Mouse (Mus musculus): Measurements from ENCODE around the gene Nfx1. TPM values are rescaled to one million over a fixed set of nuclear protein-coding genes. Genes with fewer than 3 reads are reported as not detected.

Gene Nfx1
- total RNA-seq, 2 experiments from 2014 or later: 60.0 to 66.7 TPM

DNA sequence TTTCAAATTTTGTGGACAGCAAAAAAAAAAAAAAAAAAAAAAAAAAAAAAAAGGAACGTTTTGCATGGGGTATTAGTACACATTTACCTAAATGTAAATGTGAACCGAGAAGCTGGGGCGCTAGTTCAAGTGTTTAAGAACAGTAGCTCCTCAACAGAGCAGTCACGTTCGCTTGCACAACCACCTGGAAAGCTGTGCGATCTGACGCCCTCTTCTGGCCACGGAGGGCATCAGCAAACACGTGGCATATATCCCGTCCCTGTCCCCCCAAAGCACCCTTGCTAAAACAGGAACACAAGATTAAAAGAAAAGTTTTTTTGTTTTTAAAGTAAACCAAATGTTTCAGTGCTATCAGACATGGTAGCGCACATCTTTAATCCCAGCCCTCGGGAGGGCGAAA is 1.0 kb downstream of the Nfx1 start:
- ATAC-seq (replicated peaks; ENCODE audit: poor library complexity, severe bottlenecking): peak; percentile 58

DNA sequence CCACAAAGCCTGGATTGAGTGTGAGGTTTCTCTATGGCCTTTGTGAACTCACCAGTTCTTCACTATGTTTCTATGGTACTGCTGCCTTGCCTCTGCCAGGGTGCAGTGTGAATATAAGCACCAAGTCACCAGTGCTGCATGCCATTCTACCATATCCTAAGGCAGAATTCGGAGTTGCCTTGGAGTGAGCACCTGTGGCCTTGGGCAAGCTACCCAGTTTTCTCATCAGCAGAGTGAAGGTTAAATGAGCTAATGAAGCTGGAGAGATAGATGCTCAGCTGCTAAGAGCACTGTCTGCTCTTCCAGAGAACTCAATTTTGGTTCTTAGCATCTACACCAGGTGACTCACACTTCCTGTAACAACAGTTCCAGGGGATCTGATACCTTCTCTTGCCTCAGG is 3.3 kb downstream of the Nfx1 start:
- ATAC-seq (replicated peaks; ENCODE audit: poor library complexity, severe bottlenecking): no peak

- 0 out of 2 replicates have a peak, but pooled peaks have one; percentile 1 for ATAC-seq (replicated peaks; ENCODE audit: poor library complexity, severe bottlenecking)
Measured at GRCm38 (mm10) chr4:40975678-40976077, 5.0 kb downstream of the Nfx1 start.

- no peak for ATAC-seq (replicated peaks; ENCODE audit: poor library complexity, severe bottlenecking)
Measured at GRCm38 (mm10) chr4:40976651-40977050, 5.9 kb downstream of the Nfx1 start.

GRCm38 (mm10) chr4:40979430-40979829 is 8.7 kb downstream of the Nfx1 start:
- no peak for ATAC-seq (replicated peaks; ENCODE audit: poor library complexity, severe bottlenecking)

DNA sequence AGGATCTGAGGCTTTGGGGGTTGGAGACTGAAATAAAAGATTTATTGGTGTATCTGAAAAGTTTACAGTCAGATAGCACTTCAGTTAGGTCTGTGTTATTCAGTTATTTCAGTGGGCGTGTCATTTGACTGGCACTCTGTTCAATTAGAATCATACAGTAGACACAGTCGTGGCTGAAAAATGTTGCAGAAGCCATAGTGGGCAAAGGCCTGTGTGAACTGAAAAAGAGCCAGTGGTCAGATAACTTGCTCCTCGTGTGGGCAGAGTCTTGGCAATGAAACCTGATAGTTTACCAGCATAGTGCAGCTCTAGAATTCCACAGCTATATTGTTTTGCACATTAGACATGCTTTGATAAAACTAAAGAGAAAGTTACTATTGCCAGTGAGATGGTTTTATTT is 11.8 kb downstream of the Nfx1 start:
- no peak for ATAC-seq (replicated peaks; ENCODE audit: poor library complexity, severe bottlenecking)

GRCm38 (mm10) chr4:40983686-40984085 is 13.0 kb downstream of the Nfx1 start:
- no peak for ATAC-seq (replicated peaks; ENCODE audit: poor library complexity, severe bottlenecking)

- ATAC-seq (replicated peaks; ENCODE audit: poor library complexity, severe bottlenecking): no peak
Measured at GRCm38 (mm10) chr4:40989633-40990032, 18.9 kb downstream of the Nfx1 start.

DNA sequence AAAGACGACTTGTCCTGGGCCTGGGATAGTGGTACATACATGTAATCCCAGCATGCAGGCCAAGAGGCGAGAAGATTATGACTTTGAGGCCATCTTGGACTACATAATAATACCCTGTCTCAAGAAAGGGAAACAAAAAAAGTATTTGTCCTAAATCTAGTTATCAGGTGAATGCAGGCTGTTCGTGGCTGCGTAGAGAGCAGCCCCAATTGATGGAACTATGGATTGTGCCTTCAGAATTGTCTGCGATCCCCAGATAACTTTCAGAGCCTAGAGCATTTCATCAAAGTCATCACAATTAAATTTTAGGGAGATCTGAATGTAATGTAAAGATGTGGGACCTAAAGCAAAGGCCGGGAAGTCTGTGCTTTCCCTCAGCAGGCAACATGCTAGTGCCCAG is 25.6 kb downstream of the Nfx1 start:
- ATAC-seq (replicated peaks; ENCODE audit: poor library complexity, severe bottlenecking): no peak

DNA sequence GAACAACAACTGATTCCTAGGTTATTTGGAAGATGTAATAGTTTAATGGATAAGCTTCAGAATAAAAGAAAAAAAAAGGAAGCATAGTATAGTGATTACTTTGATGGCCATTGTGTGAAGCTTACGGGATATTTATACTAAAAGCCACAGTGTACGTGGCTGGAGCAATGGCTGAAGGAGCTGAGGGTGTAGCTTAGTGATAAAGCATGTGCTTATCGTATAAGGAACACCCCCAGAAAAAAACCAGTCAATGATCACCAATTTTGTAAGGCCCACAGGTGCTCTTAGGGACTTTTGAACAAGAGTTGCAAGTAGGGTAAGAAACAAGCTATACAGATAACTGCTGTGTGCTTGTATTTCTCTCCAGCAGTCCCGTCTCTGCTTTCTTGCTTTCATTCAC is 27.2 kb downstream of the Nfx1 start:
- no peak for ATAC-seq (replicated peaks; ENCODE audit: poor library complexity, severe bottlenecking)

DNA sequence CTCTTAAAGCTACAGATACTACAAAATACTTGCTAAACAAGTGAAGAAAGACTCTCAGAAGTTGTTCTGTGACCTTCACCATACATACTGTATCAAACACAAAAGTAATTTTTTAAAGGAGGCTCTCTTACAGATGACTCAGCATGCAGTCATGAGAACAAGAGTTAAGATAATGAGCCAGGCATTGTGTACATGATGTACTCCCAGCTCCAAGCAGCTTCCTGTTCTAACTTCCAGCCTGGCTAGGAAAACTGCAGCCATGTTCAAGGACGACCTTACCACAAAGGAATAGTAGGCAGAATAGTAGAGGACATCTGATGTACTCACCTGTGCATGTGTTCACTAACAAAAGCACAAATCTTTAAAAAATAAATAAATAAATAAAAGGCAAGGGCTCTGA is 29.6 kb downstream of the Nfx1 start:
- ATAC-seq (replicated peaks; ENCODE audit: poor library complexity, severe bottlenecking): no peak

DNA sequence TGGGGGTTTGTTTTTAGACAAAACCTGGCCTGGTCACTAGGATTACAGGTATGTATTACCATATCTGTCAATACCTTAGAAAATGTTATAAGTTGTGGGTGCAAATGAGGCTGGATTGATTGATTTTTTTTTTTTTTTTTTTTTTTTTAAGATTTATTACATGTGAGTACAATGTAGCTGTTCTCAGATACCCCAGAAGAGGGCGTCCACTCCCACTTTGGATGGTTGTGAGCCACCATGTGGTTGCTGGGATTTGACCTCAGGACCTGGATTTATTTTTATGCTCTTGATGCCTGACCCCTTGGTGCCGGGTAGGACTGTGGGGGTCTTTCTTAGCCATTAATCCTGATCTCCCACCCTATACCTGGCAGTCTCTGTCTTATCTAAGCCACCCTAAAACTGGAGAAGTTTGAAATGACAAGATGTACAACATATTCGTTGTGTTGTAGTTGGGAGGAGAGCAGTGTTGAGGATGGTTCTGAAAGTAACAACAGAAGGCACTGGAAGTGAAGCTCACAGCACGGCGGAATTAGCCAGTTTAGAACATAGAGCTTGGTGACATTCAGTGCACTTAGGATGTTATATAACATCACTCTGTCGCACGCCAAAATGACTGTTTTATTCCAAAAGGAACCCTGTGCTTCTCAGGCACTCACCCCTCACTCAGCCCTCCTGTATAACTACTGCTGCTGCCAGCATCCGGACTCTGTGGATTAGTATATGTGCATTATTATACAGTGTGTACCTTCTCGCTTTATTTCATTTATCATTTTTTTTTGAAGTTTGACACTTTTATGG is 30.3 kb downstream of the Nfx1 start:
- no peak for ATAC-seq (replicated peaks; ENCODE audit: poor library complexity, severe bottlenecking)

DNA sequence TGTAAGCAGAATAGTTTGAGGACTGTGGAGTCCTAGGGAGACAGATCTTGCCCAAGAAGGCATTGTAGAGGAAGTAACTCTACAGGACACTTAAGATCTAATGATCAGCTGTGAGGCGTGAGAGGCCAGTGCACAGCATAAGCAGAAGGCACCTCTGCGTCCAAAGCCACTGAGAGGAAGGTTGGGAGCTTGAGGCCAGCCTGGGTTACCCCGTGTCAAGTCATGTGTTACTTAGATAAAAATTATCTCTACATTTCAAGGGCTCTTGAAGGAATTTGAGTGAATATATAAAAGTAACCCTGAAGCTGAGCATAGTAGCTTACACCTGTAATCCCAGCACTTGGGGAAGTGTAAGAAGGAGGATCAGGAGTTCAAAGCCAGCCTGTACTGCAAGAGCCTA is 42.6 kb downstream of the Nfx1 start:
- ATAC-seq (replicated peaks; ENCODE audit: poor library complexity, severe bottlenecking): no peak

- ATAC-seq (replicated peaks; ENCODE audit: poor library complexity, severe bottlenecking): no peak
Measured at GRCm38 (mm10) chr4:41015798-41016197, 45.1 kb downstream of the Nfx1 start.

- no peak for ATAC-seq (replicated peaks; ENCODE audit: poor library complexity, severe bottlenecking)
Measured at GRCm38 (mm10) chr4:41021094-41021493, 50.4 kb downstream of the Nfx1 start.

GRCm38 (mm10) chr4:41026086-41026787 is 55.5 kb downstream of the Nfx1 start:
- ATAC-seq (replicated peaks; ENCODE audit: poor library complexity, severe bottlenecking): peak; percentile 51; the same call in 1 of the 2 replicates

- no peak for ATAC-seq (replicated peaks; ENCODE audit: poor library complexity, severe bottlenecking)
Measured at GRCm38 (mm10) chr4:41027872-41028271, 57.2 kb downstream of the Nfx1 start.

DNA sequence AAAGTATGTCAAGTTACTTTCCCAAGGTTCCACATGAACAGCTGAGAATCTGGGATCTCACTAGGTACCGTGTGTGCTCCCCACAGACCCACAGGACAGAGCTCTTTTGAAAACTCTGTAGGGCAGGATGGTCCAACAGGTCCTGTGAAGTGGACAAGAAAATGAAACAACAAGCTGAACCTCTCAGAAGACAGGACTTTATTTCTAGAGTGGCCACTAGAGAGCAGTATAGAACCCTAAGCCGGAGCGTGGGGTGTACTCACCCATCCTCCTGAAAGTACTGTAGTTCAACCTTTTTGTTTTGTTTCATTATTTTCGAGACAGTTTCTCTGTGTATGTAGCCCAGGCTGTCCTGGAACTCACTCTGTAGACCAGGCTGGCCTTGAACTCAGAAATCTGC is 57.6 kb downstream of the Nfx1 start:
- no peak for ATAC-seq (replicated peaks; ENCODE audit: poor library complexity, severe bottlenecking)

GRCm38 (mm10) chr4:41029372-41029771 is 58.7 kb downstream of the Nfx1 start:
- ATAC-seq (replicated peaks; ENCODE audit: poor library complexity, severe bottlenecking): no peak

DNA sequence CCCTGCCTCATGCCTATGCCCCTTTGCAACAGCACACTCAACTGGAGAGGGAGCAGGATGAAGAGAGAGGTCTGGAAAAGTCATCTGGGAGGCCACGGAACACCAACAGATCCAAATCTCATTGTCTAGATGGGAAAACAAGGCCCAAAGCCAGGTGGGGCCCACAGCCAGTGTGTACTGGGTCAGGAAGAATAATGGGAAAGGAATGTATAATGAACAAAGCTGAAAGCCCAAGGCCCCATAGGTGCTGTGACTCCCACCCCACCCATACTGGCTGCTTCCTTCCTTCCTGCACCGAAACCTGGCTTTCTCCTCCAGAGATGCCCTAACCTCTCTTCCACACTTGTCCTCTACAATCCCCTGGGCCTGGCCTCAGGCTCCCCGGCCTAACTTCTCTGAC is 60.5 kb downstream of the Nfx1 start:
- no peak for ATAC-seq (replicated peaks; ENCODE audit: poor library complexity, severe bottlenecking)

GRCm38 (mm10) chr4:41037942-41038341 is 67.2 kb downstream of the Nfx1 start:
- no peak for ATAC-seq (replicated peaks; ENCODE audit: poor library complexity, severe bottlenecking)

DNA sequence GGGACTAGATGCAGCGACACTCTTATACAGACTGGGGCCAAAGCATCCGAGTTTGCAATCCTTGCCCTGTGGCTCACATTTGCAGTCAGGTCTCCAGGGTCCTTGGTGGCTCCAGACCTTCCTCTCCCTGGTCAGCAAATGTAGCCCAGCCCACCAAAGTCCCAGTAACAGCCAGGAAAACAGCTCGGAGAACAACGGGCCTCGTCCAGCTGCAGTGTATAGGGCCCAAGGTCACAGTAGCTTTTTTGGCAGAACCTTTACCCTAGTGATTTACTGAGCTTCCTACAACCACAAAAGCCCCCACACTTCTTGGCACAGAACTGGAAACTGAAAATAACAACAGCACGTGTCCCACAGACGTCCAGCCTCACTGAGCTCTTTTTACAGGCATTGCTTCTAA is 70.3 kb downstream of the Nfx1 start:
- ATAC-seq (replicated peaks; ENCODE audit: poor library complexity, severe bottlenecking): no peak
